Mouse (Mus musculus) heart, adult 2 months (tissue): ENCODE measurements around the gene Klhl41. TPM values are rescaled to one million over a fixed set of nuclear protein-coding genes. Genes with fewer than 3 reads are reported as not detected.

Experiments
- DNase-seq, 2 experiments: peaks; one replicate each; pipeline ENCODE4 v3.0.0; 2021
- H3K27ac ChIP-seq: fragments of 200-600 bp; 2 replicates; pipeline ENCODE4 v1.8.1; 2022
- H3K27me3 ChIP-seq: fragments of 200-500 bp; 2 replicates; pipeline ENCODE4 v1.6.1; 2012; ENCODE audit warnings: mild to moderate bottlenecking, low read length, inconsistent platforms, mixed read lengths; ENCODE audit not compliant: control insufficient read depth, insufficient read depth
- H3K36me3 ChIP-seq: fragments of 200-500 bp; 2 replicates; pipeline ENCODE4 v1.6.1; 2012; ENCODE audit warnings: low read length, inconsistent platforms; ENCODE audit not compliant: control insufficient read depth, insufficient read depth
- H3K4me1 ChIP-seq: fragments of 200-500 bp; 2 replicates; pipeline ENCODE4 v1.6.1; 2011; ENCODE audit warnings: low read length; ENCODE audit not compliant: control insufficient read depth, insufficient read depth
- H3K4me3 ChIP-seq: fragments of 200-600 bp; 2 replicates; pipeline ENCODE4 v1.8.1; 2022
- H3K79me2 ChIP-seq: fragments of 200-500 bp; replicated peaks from 2 replicates; pipeline ENCODE4 v1.6.1; 2012; ENCODE audit warnings: mild to moderate bottlenecking, inconsistent platforms, low read length, moderate library complexity, mixed read lengths; ENCODE audit not compliant: control insufficient read depth, insufficient read depth
- H3K9ac ChIP-seq: fragments of 200-500 bp; 2 replicates; pipeline ENCODE4 v1.6.1; 2012; ENCODE audit warnings: low read depth, mild to moderate bottlenecking, control low read depth, inconsistent platforms, low read length, mixed read lengths
- CTCF ChIP-seq: fragments of 200-600 bp; IDR thresholded peaks from 2 replicates; pipeline ENCODE4 v1.8.1; 2022; ENCODE audit warnings: antibody characterized with exemption, mild to moderate bottlenecking, moderate library complexity
- EP300 ChIP-seq: fragments of 200-500 bp; IDR thresholded peaks from 2 replicates; pipeline ENCODE4 v1.6.1; 2011; ENCODE audit warnings: low read depth, low read length, control low read depth; ENCODE audit not compliant: insufficient read depth
- POLR2A ChIP-seq: fragments of 200-500 bp; IDR thresholded peaks from 2 replicates; pipeline ENCODE4 v1.6.1; 2011; ENCODE audit warnings: mild to moderate bottlenecking, low read depth, low read length, control low read depth; ENCODE audit not compliant: insufficient read depth
- whole genome bisulfite sequencing: fragments of 180-500 bp; shearing (Covaris S2); methylation state at CpG from one replicate; pipeline ENCODE4 v1.1.7; 2018; 5-methylcytosine and 5-hydroxymethylcytosine counted together
- intact Hi-C: fragments of 180-260 bp; cut with DNase I; formaldehyde crosslinking; loops from one replicate; pipeline ENCODE4 v1.15.1; 2025
- long read RNA-seq: library from polyadenylated mRNA; stranded (forward); transcript quantifications from one replicate; pipeline ENCODE4 v2.0.0, GENCODE M21; 2021
- polyA plus RNA-seq: library from polyadenylated mRNA; depleted of rRNA; stranded (reverse); fragments of >200 nt; gene quantifications from 2 replicates; pipeline ENCODE4 v1.2.3, GENCODE M21; 2012; rRNA removed
- total RNA-seq, 2 experiments: library from RNA; stranded (reverse); gene quantifications; 2 replicates each; pipeline ENCODE4 v1.2.3; 2021

Gene Klhl41
- total RNA-seq (10 to 100 TPM; 67.3 to 75.7 TPM), polyA plus RNA-seq (19.3 and 40.7 TPM in 2 replicates)
- long read RNA-seq, transcript Klhl41-201 (6 exons, 2,529 nt) = major isoform, 18 of 19 reads
- long read RNA-seq, partial matches to known transcripts = 0 of 19 reads
- long read RNA-seq, other reads (novel, unspliced or antisense) = 1 of 19 reads

- Histone ChIP-seq H3K36me3 (no peaks in the 10 kb centered on the region), H3K4me3 (peak within 1 kb of the TSS; percentile 34), H3K27ac (peak within 1 kb of the TSS; percentile 82), H3K9ac (peak within 1 kb of the TSS; percentile 65), H3K79me2 (no peaks in the 10 kb centered on the region), H3K4me1 (no peaks in the 10 kb centered on the region), H3K27me3 (no peaks in the 10 kb centered on the region)
- WGBS = 59% methylated on average over 9 of the region's 9 CpGs
- peak in 1 of 2 experiments; percentile 39 for DNase-seq
- intact Hi-C loops = no loop called here
- no peak for TF ChIP-seq EP300
- TF ChIP-seq POLR2A = no peak
- TF ChIP-seq CTCF = no peak
These were observed at the start of gene Klhl41 for GRCm38 (mm10) chr2:69669853-69670252. TSS of gene Klhl41 (plus strand) at chr2:69670120.

GRCm38 (mm10) chr2:69629215-69629614, 40.7 kb upstream of the Klhl41 start:
- Histone ChIP-seq H3K36me3 (no peaks in the 10 kb centered on the region), H3K4me3 (no peak overlapping the region), H3K4me1 (no peaks in the 10 kb centered on the region), H3K79me2 (no peaks in the 10 kb centered on the region), H3K27me3 (0 out of 2 replicates have a peak, but pooled peaks cover 1% of the 10 kb centered on the region), H3K27ac (no peak overlapping the region), H3K9ac (no peak overlapping the region)
- 83% methylated on average over 17 of the region's 17 CpGs for WGBS
- DNase-seq = no peak
- intact Hi-C loops = no loop called here
- no peak for TF ChIP-seq CTCF
- TF ChIP-seq EP300 = no peak
- no peak for TF ChIP-seq POLR2A

DNA sequence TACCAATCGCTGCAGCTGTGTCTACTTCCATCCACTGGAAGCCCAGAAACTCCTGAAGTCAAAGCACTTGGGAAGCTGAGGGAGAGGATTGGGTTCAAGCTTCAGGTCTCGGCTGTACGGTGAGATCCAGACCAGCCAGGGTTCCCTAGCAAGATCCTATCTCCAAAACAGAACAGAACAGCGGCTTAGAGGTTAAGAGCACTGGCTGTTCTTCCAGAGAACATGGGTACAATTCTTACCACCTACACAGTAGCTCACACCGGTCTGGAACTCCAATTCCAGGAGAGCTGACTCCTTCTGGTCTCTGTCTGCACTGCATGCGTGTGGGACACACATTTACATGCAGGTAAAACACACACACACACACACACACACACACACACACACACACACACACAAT, 40.0 kb upstream of the Klhl41 start:
- H3K27ac ChIP-seq = no peak overlapping the region
- no peaks in the 10 kb centered on the region for H3K36me3 ChIP-seq
- intact Hi-C loops = no loop called here
- DNase-seq = no peak
- no peak overlapping the region for H3K4me3 ChIP-seq
- no peaks in the 10 kb centered on the region for H3K4me1 ChIP-seq
- H3K27me3 ChIP-seq = 0 out of 2 replicates have a peak, but pooled peaks cover 1% of the 10 kb centered on the region
- WGBS = 86% methylated on average over 6 of the region's 6 CpGs
- no peak overlapping the region for H3K9ac ChIP-seq
- no peaks in the 10 kb centered on the region for H3K79me2 ChIP-seq
- TF ChIP-seq CTCF (no peak), EP300 (no peak), POLR2A (no peak)

GRCm38 (mm10) chr2:69630792-69631191, 39.1 kb upstream of the Klhl41 start:
- DNase-seq = no peak
- Histone ChIP-seq H3K27me3 (0 out of 2 replicates have a peak, but pooled peaks cover 1% of the 10 kb centered on the region), H3K9ac (no peak overlapping the region), H3K4me1 (no peaks in the 10 kb centered on the region), H3K27ac (no peak overlapping the region), H3K36me3 (no peaks in the 10 kb centered on the region), H3K4me3 (no peak overlapping the region), H3K79me2 (no peaks in the 10 kb centered on the region)
- TF ChIP-seq POLR2A (no peak), EP300 (no peak), CTCF (no peak)
- intact Hi-C loops = no loop called here
- 92% methylated on average over 5 of the region's 5 CpGs for WGBS

DNA sequence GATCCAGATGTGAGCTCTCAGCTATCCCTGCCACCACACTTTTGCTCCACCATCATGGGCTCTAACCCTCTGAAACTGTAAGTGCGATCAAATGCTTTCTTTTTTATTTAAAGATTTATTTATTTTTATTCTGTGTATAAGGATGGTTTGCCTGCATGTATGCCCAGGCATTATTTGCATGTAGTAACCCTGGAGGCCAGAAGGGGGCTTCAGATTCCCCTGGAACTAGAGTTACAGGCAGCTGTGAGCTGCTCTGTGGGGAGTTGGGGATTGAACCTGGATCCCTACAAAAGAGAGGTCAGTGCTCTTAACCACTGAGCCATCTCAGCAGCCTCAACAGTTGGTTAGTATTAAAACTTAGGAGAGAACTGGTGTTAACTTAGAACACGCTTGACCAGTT, 38.5 kb upstream of the Klhl41 start:
- intact Hi-C loops = no loop called here
- TF ChIP-seq EP300 (no peak), CTCF (peak; percentile 58), POLR2A (no peak)
- 86% methylated on average over 2 of the region's 2 CpGs for WGBS
- Histone ChIP-seq H3K79me2 (no peaks in the 10 kb centered on the region), H3K4me3 (no peak overlapping the region), H3K27ac (no peak overlapping the region), H3K4me1 (no peaks in the 10 kb centered on the region), H3K27me3 (no peaks in the 10 kb centered on the region), H3K9ac (no peak overlapping the region), H3K36me3 (no peaks in the 10 kb centered on the region)
- DNase-seq = no peak

- peak overlapping the region; percentile 23; the same call in 1 of the 2 replicates for H3K27ac ChIP-seq
- peak; percentile 31 to 33 for DNase-seq
These were observed 34.7 kb upstream of the Klhl41 start for GRCm38 (mm10) chr2:69635064-69635701.

More at GRCm38 (mm10) chr2:69635064-69635701, 34.7 kb upstream of the Klhl41 start:
- intact Hi-C loops = loop anchor here (5.0 kb wide), 3 partner anchors 42 to 317 kb away; partner anchors contain the start of genes Ccdc173 and Phospho2
- H3K36me3 ChIP-seq = no peaks in the 10 kb centered on the region
- 0 out of 2 replicates have a peak overlapping the region, but pooled peaks have one; percentile 35 for H3K9ac ChIP-seq
- H3K4me3 ChIP-seq = peak overlapping the region; percentile 34; the same call in 1 of the 2 replicates
- WGBS = 6% methylated on average over 11 of the region's 11 CpGs
- TF ChIP-seq CTCF = peak; percentile 85
- 0 out of 2 replicates have a peak, but pooled peaks have one; percentile 39 for TF ChIP-seq EP300
- TF ChIP-seq POLR2A = no peak
- H3K27me3 ChIP-seq = no peaks in the 10 kb centered on the region
- H3K4me1 ChIP-seq = no peaks in the 10 kb centered on the region
- no peaks in the 10 kb centered on the region for H3K79me2 ChIP-seq
